ENCODE assay signal across 17 mouse cellular contexts in the genomic region with DNA sequence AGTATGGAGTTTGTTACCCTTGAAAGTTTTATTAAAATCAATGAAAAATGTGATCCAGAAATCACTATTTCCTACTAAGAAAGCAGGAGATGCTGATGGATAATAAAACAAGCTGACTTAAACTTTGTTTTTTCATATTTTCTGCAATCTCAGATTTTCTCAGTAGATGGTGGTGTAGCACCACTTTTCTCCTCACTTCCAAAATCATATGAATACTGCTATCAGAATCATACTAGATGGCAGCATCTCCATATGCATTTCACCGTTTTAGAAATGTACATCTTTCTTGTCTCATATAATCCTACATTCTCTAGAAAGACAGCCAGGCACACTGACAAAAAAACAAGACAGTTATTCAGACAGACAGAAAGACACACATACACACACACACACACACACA.
DNase-seq lines count a peak whose midpoint lies in the region; TF ChIP-seq lines count a peak whose summit lies in the region.
"Had no signal": no experiment of that assay in that cellular context is flagged by ENCODE, and none has a peak within 500 bp of the region (broad histone marks: within the 10 kb centered on the region; RNA-seq: fewer than 3 reads in every experiment).

No protein-coding gene starts in this region.

- H3K9ac ChIP-seq in heart, adult 2 months (ENCODE audit: low read depth, low read length), result no peak overlapping the region
- H3K9ac ChIP-seq: embryonic facial prominence, embryonic 13.5 days; heart, embryonic 15.5 days; kidney, embryonic 15.5 days; liver, embryonic 14.5 days; midbrain, embryonic 15.5 days had no signal

- peak; percentile 43 for TF ChIP-seq CTCF in heart, adult 2 months (IDR thresholded peaks at IDR 0.05)
- peak; percentile 60 for TF ChIP-seq CTCF in left cerebral cortex, adult 2 months (IDR thresholded peaks at IDR 0.05)

- no peaks in the 10 kb centered on the region for H3K27me3 ChIP-seq in heart, adult 2 months (ENCODE audit: control insufficient read depth, insufficient read depth, low read length)
- H3K27me3 ChIP-seq: embryonic facial prominence, embryonic 13.5 days; heart, embryonic 15.5 days; kidney, embryonic 15.5 days; midbrain, embryonic 15.5 days had no signal

- intact Hi-C loops in heart, adult 2 months (cut with DNase I), result no loop called here
- intact Hi-C loops in left cerebral cortex, adult 2 months (cut with DNase I), result no loop called here
- intact Hi-C loops in left cerebral cortex, postnatal 4 days (cut with DNase I), result no loop called here

- no peak overlapping the region for H3K27ac ChIP-seq in heart, adult 2 months
- no peak overlapping the region for H3K27ac ChIP-seq in left cerebral cortex, adult 2 months
- H3K27ac ChIP-seq: embryonic facial prominence, embryonic 13.5 days; forebrain, embryonic 10.5 days; heart, embryonic 15.5 days; kidney, embryonic 15.5 days; liver, embryonic 14.5 days; midbrain, embryonic 15.5 days had no signal

- no peaks in the 10 kb centered on the region for H3K79me2 ChIP-seq in heart, adult 2 months (replicated peaks; ENCODE audit: control insufficient read depth, insufficient read depth, low read length)

- no peak for TF ChIP-seq EP300 in heart, adult 2 months (IDR thresholded peaks at IDR 0.05; ENCODE audit: insufficient read depth, low read depth, low read length)

- WGBS in heart, adult 2 months, result 11% methylated on average over 1 of the region's 1 CpGs

- H3K36me3 ChIP-seq in heart, adult 2 months (ENCODE audit: control insufficient read depth, insufficient read depth, low read length), result no peaks in the 10 kb centered on the region
- H3K36me3 ChIP-seq: embryonic facial prominence, embryonic 13.5 days; forebrain, embryonic 10.5 days; heart, embryonic 15.5 days; kidney, embryonic 15.5 days; midbrain, embryonic 15.5 days had no signal

- H3K4me1 ChIP-seq in heart, adult 2 months (ENCODE audit: control insufficient read depth, insufficient read depth, low read length), result no peaks in the 10 kb centered on the region
- H3K4me1 ChIP-seq: embryonic facial prominence, embryonic 13.5 days; forebrain, embryonic 10.5 days; heart, embryonic 15.5 days; kidney, embryonic 15.5 days; midbrain, embryonic 15.5 days had no signal

- TF ChIP-seq POLR2A in heart, adult 2 months (IDR thresholded peaks at IDR 0.05; ENCODE audit: insufficient read depth, low read depth, low read length), result no peak

- no peak for DNase-seq in heart, adult 2 months
- no peak for DNase-seq in heart, adult 11 months
- no peak for DNase-seq in left cerebral cortex, adult 2 months (ENCODE audit: extremely low spot score in 1 of 2, low spot score in 2 of 2)
- no peak for DNase-seq in left cerebral cortex, postnatal 4 days
- DNase-seq in A20 (ENCODE audit: low read depth, low spot score) (peak; percentile 18), MN1 (ENCODE audit: low spot score) (no peak)
- peak; percentile 3 for DNase-seq in brain, embryonic 18.5 days (ENCODE audit: low read depth, low spot score)
- DNase-seq: adrenal gland, postnatal 10 days; lung, postnatal 36 days; right cerebral cortex, postnatal 4 days; thymus, adult 18-20 months had no signal

- no peak overlapping the region for H3K4me3 ChIP-seq in heart, adult 2 months
- no peak overlapping the region for H3K4me3 ChIP-seq in left cerebral cortex, adult 2 months
- H3K4me3 ChIP-seq: embryonic facial prominence, embryonic 13.5 days; forebrain, embryonic 10.5 days; heart, embryonic 15.5 days; kidney, embryonic 15.5 days; midbrain, embryonic 15.5 days had no signal

Comparison
In these comparisons a context has a peak if more than half of its experiments do, and no peak if none do; other contexts are left out.
1. DNase-seq: peak in A20 (single experiment) and brain, embryonic 18.5 days (single experiment); none in heart, adult 2 months (0 of 2), heart, adult 11 months (single experiment), left cerebral cortex, adult 2 months (0 of 2), left cerebral cortex, postnatal 4 days (single experiment) and MN1 (single experiment).